Mouse (Mus musculus) midbrain, embryonic 12.5 days (tissue): ENCODE measurements at regions not wholly inside any gene's neighbourhood (a gene's known extent, or its start where the extent isn't known, plus 50 kb on each side); places are given as distances from the start of the nearest gene placed in this dataset. TPM values are rescaled to one million over a fixed set of nuclear protein-coding genes. Genes with fewer than 3 reads are reported as not detected.

Experiments used
- ATAC-seq: fragments of 200-750 bp; cut with Nextera tagmentation; 2 replicates; pipeline ENCODE4 v1.8.0; 2017; ENCODE audit warnings: low read depth, moderate TSS enrichment, moderate library complexity; ENCODE audit not compliant: low FRiP score
- H3K27ac ChIP-seq: fragments of 300-500 bp; sonication (generic); replicated peaks from 2 replicates; pipeline ENCODE4 v1.5.1; 2016; ENCODE audit warnings: mild to moderate bottlenecking
- H3K27me3 ChIP-seq: fragments of 300-500 bp; sonication (generic); 2 replicates; pipeline ENCODE4 v1.6.1; 2016; ENCODE audit warnings: mild to moderate bottlenecking
- H3K36me3 ChIP-seq: fragments of 300-500 bp; sonication (generic); 2 replicates; pipeline ENCODE4 v1.6.1; 2016
- H3K4me1 ChIP-seq: fragments of 300-500 bp; sonication (generic); 2 replicates; pipeline ENCODE4 v1.6.1; 2016
- H3K4me2 ChIP-seq: fragments of 300-500 bp; sonication (generic); replicated peaks from 2 replicates; pipeline ENCODE4 v1.6.1; 2016; ENCODE audit warnings: mild to moderate bottlenecking, moderate library complexity
- H3K4me3 ChIP-seq: fragments of 300-500 bp; sonication (generic); 2 replicates; pipeline ENCODE4 v1.5.1; 2016; ENCODE audit warnings: mild to moderate bottlenecking
- H3K9ac ChIP-seq: fragments of 300-500 bp; sonication (generic); replicated peaks from 2 replicates; pipeline ENCODE4 v1.6.1; 2016; ENCODE audit warnings: mild to moderate bottlenecking, moderate library complexity
- H3K9me3 ChIP-seq: fragments of 300-500 bp; sonication (generic); 2 replicates; pipeline ENCODE4 v1.6.1; 2016; ENCODE audit warnings: mild to moderate bottlenecking
- WGBS: fragments of 180-500 bp; shearing (Covaris S2); methylation state at CpG from one replicate; pipeline ENCODE4 v1.1.7; 2016; 5-methylcytosine and 5-hydroxymethylcytosine counted together
- microRNA-seq: library from miRNA; unstranded; fragments of <30 nt; microRNA quantifications from one replicate; pipeline ENCODE4, GENCODE M21; 2017

DNA sequence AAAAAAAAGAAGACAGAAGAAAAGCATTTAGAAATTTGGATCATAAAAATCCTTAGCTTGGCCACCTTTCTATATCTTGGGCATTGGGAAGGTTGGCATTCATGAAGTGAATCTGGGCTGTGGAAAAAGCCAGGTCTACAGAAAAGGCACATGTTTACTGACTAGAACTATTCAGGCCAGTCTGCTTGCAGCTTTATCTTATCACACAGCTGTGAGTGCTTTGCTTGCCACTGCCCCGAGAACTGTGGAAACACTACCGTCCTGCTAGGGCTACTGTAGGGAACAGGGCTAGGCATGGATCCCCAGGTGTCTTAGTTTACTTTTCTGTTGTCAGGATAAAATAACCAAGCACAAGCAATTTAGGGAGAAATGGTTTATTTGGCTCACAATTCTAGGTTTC is 63.4 kb upstream of the Med14 start:
- H3K4me2 ChIP-seq, result no peak overlapping the region
- H3K4me3 ChIP-seq, result no peak overlapping the region
- no peaks in the 10 kb centered on the region for H3K36me3 ChIP-seq
- ATAC-seq, result no peak
- WGBS, result 88% methylated on average over 2 of the region's 2 CpGs
- no peak overlapping the region for H3K27ac ChIP-seq
- no peaks in the 10 kb centered on the region for H3K4me1 ChIP-seq
- no peak overlapping the region for H3K9ac ChIP-seq
- H3K27me3 ChIP-seq, result no peaks in the 10 kb centered on the region
- H3K9me3 ChIP-seq, result no peaks in the 10 kb centered on the region

DNA sequence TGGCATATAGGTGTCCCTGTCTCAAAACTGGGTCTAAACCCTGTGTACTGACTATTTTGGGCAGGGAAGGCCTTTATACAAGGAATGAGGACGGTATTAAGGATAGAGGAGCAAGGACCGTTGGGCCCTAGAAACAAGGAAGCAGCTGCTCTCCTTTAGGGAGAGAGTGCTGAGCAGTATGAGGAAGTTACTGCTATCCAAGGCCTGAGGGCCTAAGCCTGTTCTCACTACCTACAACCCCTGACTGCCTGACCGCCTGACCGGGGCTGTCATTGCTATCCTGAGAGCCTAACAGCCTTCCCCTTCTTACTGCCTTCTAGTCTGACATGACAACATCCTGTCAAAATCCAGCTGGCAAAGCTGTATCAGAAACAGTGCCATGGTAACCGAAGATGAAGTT is 62.6 kb upstream of the Med14 start:
- no peaks in the 10 kb centered on the region for H3K4me1 ChIP-seq
- H3K36me3 ChIP-seq, result no peaks in the 10 kb centered on the region
- no peaks in the 10 kb centered on the region for H3K27me3 ChIP-seq
- no peak overlapping the region for H3K4me3 ChIP-seq
- no peak for ATAC-seq
- H3K9me3 ChIP-seq, result no peaks in the 10 kb centered on the region
- no peak overlapping the region for H3K4me2 ChIP-seq
- H3K9ac ChIP-seq, result no peak overlapping the region
- no peak overlapping the region for H3K27ac ChIP-seq
- 82% methylated on average over 5 of the region's 5 CpGs for WGBS

DNA sequence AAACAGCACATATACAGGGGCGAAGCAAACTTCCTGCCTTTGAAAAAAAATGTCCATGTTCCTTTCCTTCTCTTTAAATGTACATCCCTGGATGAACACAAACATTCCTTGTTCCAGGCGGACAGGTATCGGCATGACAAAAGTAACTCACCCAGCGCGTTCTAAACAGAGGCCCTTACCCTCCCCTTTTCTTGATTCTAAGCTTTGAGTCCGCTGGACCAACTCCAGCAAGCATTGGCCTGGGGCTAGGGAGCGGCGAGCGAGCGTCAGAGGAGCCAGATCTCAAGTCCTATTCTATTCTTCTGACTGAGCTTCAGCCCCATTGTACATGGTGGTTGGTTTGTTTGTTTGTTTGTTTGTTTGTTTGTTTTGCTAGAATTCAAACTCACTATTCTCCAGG is 60.9 kb upstream of the Med14 start:
- 79% methylated on average over 10 of the region's 10 CpGs for WGBS
- Histone ChIP-seq H3K4me3 (no peak overlapping the region), H3K9me3 (no peaks in the 10 kb centered on the region), H3K9ac (no peak overlapping the region), H3K4me1 (no peaks in the 10 kb centered on the region), H3K36me3 (no peaks in the 10 kb centered on the region), H3K27me3 (no peaks in the 10 kb centered on the region), H3K4me2 (no peak overlapping the region), H3K27ac (no peak overlapping the region)
- no peak for ATAC-seq

GRCm38 (mm10) chrX:12813083-12813660 is 51.3 kb upstream of the Med14 start:
- Histone ChIP-seq H3K4me3 (no peak overlapping the region), H3K4me1 (no peaks in the 10 kb centered on the region), H3K4me2 (no peak overlapping the region), H3K27me3 (no peaks in the 10 kb centered on the region), H3K36me3 (no peaks in the 10 kb centered on the region), H3K9me3 (no peaks in the 10 kb centered on the region), H3K9ac (no peak overlapping the region), H3K27ac (no peak overlapping the region)
- 85% methylated on average over 6 of the region's 6 CpGs for WGBS
- no peak for ATAC-seq

Small RNAs in the stretch of these regions (microRNA-seq; reads per million reads assigned to microRNA genes)
- not detected for gene Gm25063
